Mouse (Mus musculus) spleen, adult 2 months (tissue): ENCODE results near the gene Tnik.

ENCODE experiments used
- CTCF ChIP-seq: fragments of 200-500 bp; IDR thresholded peaks from 2 replicates; pipeline ENCODE4 v1.5.1; 2011; ENCODE audit warnings: mild to moderate bottlenecking, inconsistent platforms; ENCODE audit not compliant: insufficient read depth, insufficient read length, insufficient replicate concordance; ENCODE audit errors: extremely low read depth
- POLR2A ChIP-seq: fragments of 200-500 bp; IDR thresholded peaks from 2 replicates; pipeline ENCODE4 v1.6.1; 2011; ENCODE audit warnings: low read depth, low read length, inconsistent platforms

- TF ChIP-seq POLR2A = no peak
- no peak for TF ChIP-seq CTCF
These were observed 162.9 kb downstream of the Tnik start for GRCm38 (mm10) chr3:28425911-28426310.
